Mouse (Mus musculus): ENCODE data around the gene Hoxc10. TPM values are rescaled to one million over a fixed set of nuclear protein-coding genes. Genes with fewer than 3 reads are reported as not detected.

Gene Hoxc10
- total and polyA plus RNA-seq, 2 experiments from 2014 or later: not detected

GRCm38 (mm10) chr15:102921053-102922011 lies 45.3 kb upstream of the Hoxc10 start, which contains the start of gene Hoxc13:
Gene Hoxc13 (plus strand): TSS chr15:102921103.
- no peak within 1 kb of the TSS for H3K27ac ChIP-seq (ENCODE audit: low read depth, low read length)
- under 1% methylated on average over 68 of the region's 88 CpGs for WGBS
- 0 out of 2 replicates have a peak within 1 kb of the TSS, but pooled peaks have one; percentile 5 for H3K4me3 ChIP-seq (ENCODE audit: low read depth, low read length)
- H3K4me1 ChIP-seq (ENCODE audit: insufficient read depth, low read length): no peaks in the 10 kb centered on the region
- H3K36me3 ChIP-seq (ENCODE audit: insufficient read depth, low read length): no peaks in the 10 kb centered on the region
- ATAC-seq (ENCODE audit: low FRiP score) (no peak), DNase-seq (ENCODE audit: low spot score) (no peak)
- H3K9ac ChIP-seq (replicated peaks; ENCODE audit: low read length, poor library complexity, severe bottlenecking): no peak within 1 kb of the TSS
- H3K4me2 ChIP-seq (ENCODE audit: low read depth, low read length, poor library complexity, severe bottlenecking): peak within 1 kb of the TSS; percentile 22; the same call in 1 of the 2 replicates
- no peaks in the 10 kb centered on the region for H3K9me3 ChIP-seq (ENCODE audit: low read length)
- H3K27me3 ChIP-seq (ENCODE audit: insufficient read depth, low read length): peaks cover 92% of the 10 kb centered on the region
- no peak for TF ChIP-seq CTCF (IDR thresholded peaks at IDR 0.05)

- 0% methylated on average over 21 of the region's 24 CpGs for WGBS
- H3K4me2 ChIP-seq (ENCODE audit: low read depth, low read length, poor library complexity, severe bottlenecking): no peak overlapping the region
- H3K27ac ChIP-seq (ENCODE audit: low read depth, low read length): no peak overlapping the region
- no peaks in the 10 kb centered on the region for H3K36me3 ChIP-seq (ENCODE audit: insufficient read depth, low read length)
- H3K9ac ChIP-seq (replicated peaks; ENCODE audit: low read length, poor library complexity, severe bottlenecking): no peak overlapping the region
- H3K27me3 ChIP-seq (ENCODE audit: insufficient read depth, low read length): peaks cover 91% of the 10 kb centered on the region
- ATAC-seq (ENCODE audit: low FRiP score): no peak
- H3K9me3 ChIP-seq (ENCODE audit: low read length): no peaks in the 10 kb centered on the region
- DNase-seq (ENCODE audit: low spot score): no peak
- no peak for TF ChIP-seq CTCF (IDR thresholded peaks at IDR 0.05)
- H3K4me1 ChIP-seq (ENCODE audit: insufficient read depth, low read length): no peaks in the 10 kb centered on the region
- no peak overlapping the region for H3K4me3 ChIP-seq (ENCODE audit: low read depth, low read length)
These were observed 44.6 kb upstream of the Hoxc10 start for GRCm38 (mm10) chr15:102922012-102922362.

DNA sequence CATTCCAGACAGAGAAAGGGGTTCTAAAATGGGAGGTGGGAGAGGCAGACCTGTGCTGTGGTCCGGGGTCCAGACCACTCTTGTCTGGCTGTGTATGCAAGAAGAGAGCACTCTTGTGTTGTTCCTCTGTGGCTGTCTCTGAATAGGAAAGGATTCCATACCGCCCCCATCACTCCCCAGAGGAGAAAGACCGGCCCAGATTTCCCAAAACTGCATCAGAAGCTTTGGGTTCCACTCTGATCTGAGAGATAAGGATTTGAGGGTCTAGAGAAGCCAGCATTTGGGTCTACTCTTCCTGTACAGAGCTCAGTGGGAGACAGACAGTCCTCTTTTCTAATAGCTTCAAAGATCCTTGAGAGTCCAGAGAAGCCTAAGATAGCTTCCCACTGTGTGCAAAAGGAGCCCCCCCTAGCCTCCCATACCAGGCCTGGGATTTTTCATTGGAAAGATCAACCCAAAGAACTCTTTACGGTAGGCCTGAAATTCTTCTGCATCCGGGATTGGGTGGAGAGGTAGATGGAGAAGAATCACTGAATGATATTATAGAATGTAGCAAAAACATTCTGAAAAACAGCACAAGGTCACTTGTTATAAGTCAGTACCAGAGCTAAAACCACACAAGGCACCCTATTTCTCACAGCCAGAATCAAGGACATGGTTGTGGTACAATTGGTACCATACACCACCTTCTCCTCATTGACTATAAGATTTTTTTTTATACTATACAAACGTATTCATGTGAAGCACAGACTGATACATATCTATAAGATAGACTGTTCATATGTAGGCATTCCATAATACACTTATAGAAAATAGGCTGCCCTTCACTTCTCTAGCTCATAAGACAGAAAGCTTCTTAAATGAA lies 43.7 kb upstream of the Hoxc10 start:
- no peak for ATAC-seq (ENCODE audit: low FRiP score)
- WGBS: 10% methylated on average over 6 of the region's 6 CpGs

GRCm38 (mm10) chr15:102927032-102927645 lies 39.5 kb upstream of the Hoxc10 start:
- Histone ChIP-seq H3K27me3 (ENCODE audit: insufficient read depth, low read length) (peaks cover 94% of the 10 kb centered on the region), H3K36me3 (ENCODE audit: insufficient read depth, low read length) (no peaks in the 10 kb centered on the region), H3K4me2 (ENCODE audit: low read depth, low read length, poor library complexity, severe bottlenecking) (no peak overlapping the region), H3K9ac (replicated peaks; ENCODE audit: low read length, poor library complexity, severe bottlenecking) (no peak overlapping the region), H3K4me3 (ENCODE audit: low read depth, low read length) (no peak overlapping the region), H3K4me1 (ENCODE audit: insufficient read depth, low read length) (no peaks in the 10 kb centered on the region), H3K27ac (ENCODE audit: low read depth, low read length) (no peak overlapping the region), H3K9me3 (ENCODE audit: low read length) (no peaks in the 10 kb centered on the region)
- ATAC-seq (ENCODE audit: low FRiP score) (no peak), DNase-seq (ENCODE audit: low spot score) (no peak)
- no peak for TF ChIP-seq CTCF (IDR thresholded peaks at IDR 0.05)
- WGBS: under 1% methylated on average over 39 of the region's 40 CpGs

More for the DNA sequence above, 43.7 kb upstream of the Hoxc10 start:
- Histone ChIP-seq H3K27me3 (ENCODE audit: insufficient read depth, low read length) (peaks cover 91% of the 10 kb centered on the region), H3K9me3 (ENCODE audit: low read length) (no peaks in the 10 kb centered on the region), H3K4me3 (ENCODE audit: low read depth, low read length) (no peak overlapping the region), H3K27ac (ENCODE audit: low read depth, low read length) (no peak overlapping the region), H3K36me3 (ENCODE audit: insufficient read depth, low read length) (no peaks in the 10 kb centered on the region), H3K4me2 (ENCODE audit: low read depth, low read length, poor library complexity, severe bottlenecking) (no peak overlapping the region), H3K9ac (replicated peaks; ENCODE audit: low read length, poor library complexity, severe bottlenecking) (no peak overlapping the region), H3K4me1 (ENCODE audit: insufficient read depth, low read length) (no peaks in the 10 kb centered on the region)
- TF ChIP-seq CTCF (IDR thresholded peaks at IDR 0.05): no peak
- DNase-seq (ENCODE audit: low spot score): no peak

- 2% methylated on average over 23 of the region's 23 CpGs for WGBS
These were observed 34.8 kb upstream of the Hoxc10 start for GRCm38 (mm10) chr15:102931706-102932358.

More at GRCm38 (mm10) chr15:102931706-102932358, 34.8 kb upstream of the Hoxc10 start:
- TF ChIP-seq CTCF (IDR thresholded peaks at IDR 0.05): no peak
- ATAC-seq (ENCODE audit: low FRiP score) (no peak), DNase-seq (ENCODE audit: low spot score) (no peak)
- no peak overlapping the region for H3K4me3 ChIP-seq (ENCODE audit: low read depth, low read length)
- H3K27me3 ChIP-seq (ENCODE audit: insufficient read depth, low read length): peaks cover 99% of the 10 kb centered on the region
- no peak overlapping the region for H3K27ac ChIP-seq (ENCODE audit: low read depth, low read length)
- H3K9ac ChIP-seq (replicated peaks; ENCODE audit: low read length, poor library complexity, severe bottlenecking): no peak overlapping the region
- no peak overlapping the region for H3K4me2 ChIP-seq (ENCODE audit: low read depth, low read length, poor library complexity, severe bottlenecking)
- no peaks in the 10 kb centered on the region for H3K9me3 ChIP-seq (ENCODE audit: low read length)
- H3K4me1 ChIP-seq (ENCODE audit: insufficient read depth, low read length): no peaks in the 10 kb centered on the region
- no peaks in the 10 kb centered on the region for H3K36me3 ChIP-seq (ENCODE audit: insufficient read depth, low read length)
